Mouse (Mus musculus): ENCODE results near the gene Adamtsl1. TPM values are rescaled to one million over a fixed set of nuclear protein-coding genes. Genes with fewer than 3 reads are reported as not detected.

Adamtsl1 gene
- polyA plus RNA-seq, 1 experiment: 2.7 TPM

GRCm38 (mm10) chr4:85976188-85976587 lies 462.2 kb downstream of the Adamtsl1 start:
- H3K4me2 ChIP-seq (ENCODE audit: low read depth): no peak overlapping the region
- no peak for TF ChIP-seq POLR2A (IDR thresholded peaks at IDR 0.05; ENCODE audit: insufficient read length, low read depth)
- TF ChIP-seq REST (IDR thresholded peaks at IDR 0.05; ENCODE audit: insufficient read depth, insufficient read length): no peak
- TF ChIP-seq USF1 (IDR thresholded peaks at IDR 0.05; ENCODE audit: low read depth): no peak
- TF ChIP-seq MYOD1 (IDR thresholded peaks at IDR 0.05; ENCODE audit: control insufficient read depth in 1 of 3, insufficient read length in 2 of 3, low read depth in 2 of 3): no peak
- no peak for TF ChIP-seq MAX (IDR thresholded peaks at IDR 0.05; ENCODE audit: low read depth)
- TF ChIP-seq MYOG (IDR thresholded peaks at IDR 0.05; ENCODE audit: control insufficient read depth in 1 of 3, insufficient read depth in 1 of 3, insufficient read length in 2 of 3, low read depth in 2 of 3): no peak
- no peak for TF ChIP-seq POLR2AphosphoS2 (IDR thresholded peaks at IDR 0.05; ENCODE audit: insufficient read length, low read depth)
- TF ChIP-seq TCF12 (IDR thresholded peaks at IDR 0.05; ENCODE audit: insufficient read depth, poor library complexity, severe bottlenecking): no peak
- no peak for TF ChIP-seq CEBPB (IDR thresholded peaks at IDR 0.05; ENCODE audit: insufficient read depth, poor library complexity, severe bottlenecking)
- H3K27me3 ChIP-seq (ENCODE audit: control insufficient read depth, insufficient read depth, insufficient read length): no peaks in the 10 kb centered on the region
- no peak overlapping the region for H3K4me3 ChIP-seq
- H3K36me3 ChIP-seq (ENCODE audit: control insufficient read depth, insufficient read depth): no peaks in the 10 kb centered on the region
- no peaks in the 10 kb centered on the region for H3K79me2 ChIP-seq (ENCODE audit: control insufficient read depth, insufficient read depth)
- H3ac ChIP-seq (ENCODE audit: control insufficient read depth, insufficient read length): no peak overlapping the region

GRCm38 (mm10) chr4:85979206-85979605 lies 465.2 kb downstream of the Adamtsl1 start:
- H3ac ChIP-seq (ENCODE audit: control insufficient read depth, insufficient read length): no peak overlapping the region

GRCm38 (mm10) chr4:86006596-86006995 lies 492.6 kb downstream of the Adamtsl1 start:
- no peak overlapping the region for H3K4me2 ChIP-seq (ENCODE audit: low read depth)
- no peaks in the 10 kb centered on the region for H3K27me3 ChIP-seq (ENCODE audit: control insufficient read depth, insufficient read depth, insufficient read length)
- no peaks in the 10 kb centered on the region for H3K79me2 ChIP-seq (ENCODE audit: control insufficient read depth, insufficient read depth)
- peak in 1 of 3 experiments; percentile 27 for TF ChIP-seq MYOD1 (IDR thresholded peaks at IDR 0.05; ENCODE audit: control insufficient read depth in 1 of 3, insufficient read length in 2 of 3, low read depth in 2 of 3)
- no peak for TF ChIP-seq TCF12 (IDR thresholded peaks at IDR 0.05; ENCODE audit: insufficient read depth, poor library complexity, severe bottlenecking)
- no peak overlapping the region for H3K4me3 ChIP-seq
- H3K36me3 ChIP-seq (ENCODE audit: control insufficient read depth, insufficient read depth): no peaks in the 10 kb centered on the region
- H3ac ChIP-seq (ENCODE audit: control insufficient read depth, insufficient read length): no peak overlapping the region

More at GRCm38 (mm10) chr4:85979206-85979605, 465.2 kb downstream of the Adamtsl1 start:
- Histone ChIP-seq H3K27me3 (ENCODE audit: control insufficient read depth, insufficient read depth, insufficient read length) (no peaks in the 10 kb centered on the region), H3K36me3 (ENCODE audit: control insufficient read depth, insufficient read depth) (no peaks in the 10 kb centered on the region), H3K4me2 (ENCODE audit: low read depth) (no peak overlapping the region), H3K4me3 (no peak overlapping the region), H3K79me2 (ENCODE audit: control insufficient read depth, insufficient read depth) (no peaks in the 10 kb centered on the region)
- TF ChIP-seq TCF12 (IDR thresholded peaks at IDR 0.05; ENCODE audit: insufficient read depth, poor library complexity, severe bottlenecking) (no peak), MYOD1 (IDR thresholded peaks at IDR 0.05; ENCODE audit: control insufficient read depth in 1 of 3, insufficient read length in 2 of 3, low read depth in 2 of 3) (no peak), POLR2AphosphoS2 (IDR thresholded peaks at IDR 0.05; ENCODE audit: insufficient read length, low read depth) (no peak), REST (IDR thresholded peaks at IDR 0.05; ENCODE audit: insufficient read depth, insufficient read length) (no peak), TCF3 (IDR thresholded peaks at IDR 0.05; ENCODE audit: insufficient read length, low read depth) (no peak), POLR2A (IDR thresholded peaks at IDR 0.05; ENCODE audit: insufficient read length, low read depth) (no peak), SRF (IDR thresholded peaks at IDR 0.05; ENCODE audit: control insufficient read depth, insufficient read length, low read depth) (no peak), USF1 (IDR thresholded peaks at IDR 0.05; ENCODE audit: low read depth) (no peak), CEBPB (IDR thresholded peaks at IDR 0.05; ENCODE audit: insufficient read depth, poor library complexity, severe bottlenecking) (no peak), MAX (IDR thresholded peaks at IDR 0.05; ENCODE audit: low read depth) (no peak), MYOG (IDR thresholded peaks at IDR 0.05; ENCODE audit: control insufficient read depth in 1 of 3, insufficient read depth in 1 of 3, insufficient read length in 2 of 3, low read depth in 2 of 3) (no peak), E2F4 (IDR thresholded peaks at IDR 0.05; ENCODE audit: insufficient read depth) (no peak)

GRCm38 (mm10) chr4:86013640-86014039 lies 499.7 kb downstream of the Adamtsl1 start:
- no peaks in the 10 kb centered on the region for H3K27me3 ChIP-seq (ENCODE audit: control insufficient read depth, insufficient read depth, insufficient read length)
- no peaks in the 10 kb centered on the region for H3K36me3 ChIP-seq (ENCODE audit: control insufficient read depth, insufficient read depth)
- H3K4me2 ChIP-seq (ENCODE audit: low read depth): no peak overlapping the region
- no peaks in the 10 kb centered on the region for H3K79me2 ChIP-seq (ENCODE audit: control insufficient read depth, insufficient read depth)
- TF ChIP-seq SRF (IDR thresholded peaks at IDR 0.05; ENCODE audit: control insufficient read depth, insufficient read length, low read depth): no peak
- TF ChIP-seq POLR2A (IDR thresholded peaks at IDR 0.05; ENCODE audit: insufficient read length, low read depth): no peak
- no peak for TF ChIP-seq USF1 (IDR thresholded peaks at IDR 0.05; ENCODE audit: low read depth)
- no peak for TF ChIP-seq TCF12 (IDR thresholded peaks at IDR 0.05; ENCODE audit: insufficient read depth, poor library complexity, severe bottlenecking)
- TF ChIP-seq REST (IDR thresholded peaks at IDR 0.05; ENCODE audit: insufficient read depth, insufficient read length): no peak
- no peak for TF ChIP-seq MYOD1 (IDR thresholded peaks at IDR 0.05; ENCODE audit: control insufficient read depth in 1 of 3, insufficient read length in 2 of 3, low read depth in 2 of 3)
- TF ChIP-seq MAX (IDR thresholded peaks at IDR 0.05; ENCODE audit: low read depth): no peak
- no peak for TF ChIP-seq TCF3 (IDR thresholded peaks at IDR 0.05; ENCODE audit: insufficient read length, low read depth)
- TF ChIP-seq CEBPB (IDR thresholded peaks at IDR 0.05; ENCODE audit: insufficient read depth, poor library complexity, severe bottlenecking): no peak
- no peak for TF ChIP-seq POLR2AphosphoS2 (IDR thresholded peaks at IDR 0.05; ENCODE audit: insufficient read length, low read depth)
- no peak for TF ChIP-seq E2F4 (IDR thresholded peaks at IDR 0.05; ENCODE audit: insufficient read depth)
- TF ChIP-seq MYOG (IDR thresholded peaks at IDR 0.05; ENCODE audit: control insufficient read depth in 1 of 3, insufficient read depth in 1 of 3, insufficient read length in 2 of 3, low read depth in 2 of 3): no peak
- no peak overlapping the region for H3K4me3 ChIP-seq
- no peak overlapping the region for H3ac ChIP-seq (ENCODE audit: control insufficient read depth, insufficient read length)

DNA sequence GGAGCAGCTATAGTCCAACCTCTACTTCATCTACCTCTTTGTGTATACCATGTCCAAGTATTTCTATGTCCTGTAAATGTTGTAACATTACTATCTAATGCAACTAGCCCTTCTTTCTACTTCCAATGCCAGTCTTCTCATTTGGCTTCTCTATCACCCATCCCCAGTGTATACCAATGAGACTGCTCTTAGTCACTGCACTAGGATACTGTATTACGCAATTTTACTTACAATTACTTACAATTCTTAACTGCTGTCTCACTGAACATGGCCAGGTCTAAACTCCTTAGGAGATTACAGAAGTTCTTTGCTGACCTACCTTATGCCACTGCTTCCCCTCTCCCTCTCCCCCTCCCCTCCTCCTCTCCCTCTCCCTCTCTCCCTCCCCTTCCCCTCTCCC lies 505.0 kb downstream of the Adamtsl1 start:
- Histone ChIP-seq H3K79me2 (ENCODE audit: control insufficient read depth, insufficient read depth) (no peaks in the 10 kb centered on the region), H3ac (ENCODE audit: control insufficient read depth, insufficient read length) (no peak overlapping the region), H3K36me3 (ENCODE audit: control insufficient read depth, insufficient read depth) (no peaks in the 10 kb centered on the region), H3K27me3 (ENCODE audit: control insufficient read depth, insufficient read depth, insufficient read length) (no peaks in the 10 kb centered on the region), H3K4me3 (no peak overlapping the region), H3K4me2 (ENCODE audit: low read depth) (no peak overlapping the region)
- TF ChIP-seq MYOG (IDR thresholded peaks at IDR 0.05; ENCODE audit: control insufficient read depth in 1 of 3, insufficient read depth in 1 of 3, insufficient read length in 2 of 3, low read depth in 2 of 3) (no peak), POLR2A (IDR thresholded peaks at IDR 0.05; ENCODE audit: insufficient read length, low read depth) (no peak), CEBPB (IDR thresholded peaks at IDR 0.05; ENCODE audit: insufficient read depth, poor library complexity, severe bottlenecking) (peak; percentile 91)

All from myocyte (in vitro differentiated cells).